Mouse (Mus musculus): ENCODE results near the gene Usb1. TPM values are rescaled to one million over a fixed set of nuclear protein-coding genes. Genes with fewer than 3 reads are reported as not detected.

Gene Usb1
- polyA plus RNA-seq, 1 experiment from 2014 or later = 45.8 TPM

GRCm38 (mm10) chr8:95348811-95349630 is 16.9 kb downstream of the Usb1 start:
- H3K27ac ChIP-seq (ENCODE audit: low read length) = no peak overlapping the region
- peaks cover 4% of the 10 kb centered on the region; the same call in 1 of the 2 replicates for H3K36me3 ChIP-seq (ENCODE audit: control insufficient read depth, insufficient read depth, low read length)
- ATAC-seq = no peak
- no peak overlapping the region for H3K4me3 ChIP-seq (ENCODE audit: low read length)
- WGBS = 48% methylated on average over 19 of the region's 19 CpGs
- H3K4me2 ChIP-seq (ENCODE audit: low read depth, low read length) = no peak overlapping the region
- H3K9me3 ChIP-seq (ENCODE audit: control insufficient read depth, low read length) = no peaks in the 10 kb centered on the region
- no peaks in the 10 kb centered on the region for H3K27me3 ChIP-seq (replicated peaks; ENCODE audit: control insufficient read depth, insufficient read depth, low read length)
- peaks cover 18% of the 10 kb centered on the region for H3K4me1 ChIP-seq (ENCODE audit: control insufficient read depth, insufficient read depth, low read length)
- no peak overlapping the region for H3K9ac ChIP-seq (ENCODE audit: low read depth, low read length)

GRCm38 (mm10) chr8:95351461-95351860 is 19.4 kb downstream of the Usb1 start:
- Histone ChIP-seq H3K9ac (ENCODE audit: low read depth, low read length) (peak overlapping the region; percentile 82; the same call in 1 of the 2 replicates), H3K4me1 (ENCODE audit: control insufficient read depth, insufficient read depth, low read length) (peaks cover 22% of the 10 kb centered on the region), H3K4me3 (ENCODE audit: low read length) (peak overlapping the region; percentile 84), H3K36me3 (ENCODE audit: control insufficient read depth, insufficient read depth, low read length) (no peaks in the 10 kb centered on the region), H3K4me2 (ENCODE audit: low read depth, low read length) (peak overlapping the region; percentile 95), H3K27ac (ENCODE audit: low read length) (no peak overlapping the region), H3K27me3 (replicated peaks; ENCODE audit: control insufficient read depth, insufficient read depth, low read length) (no peaks in the 10 kb centered on the region), H3K9me3 (ENCODE audit: control insufficient read depth, low read length) (no peaks in the 10 kb centered on the region)
- 3% methylated on average over 15 of the region's 15 CpGs for WGBS
- ATAC-seq = peak; percentile 49

- no peaks in the 10 kb centered on the region for H3K9me3 ChIP-seq (ENCODE audit: control insufficient read depth, low read length)
- H3K4me3 ChIP-seq (ENCODE audit: low read length) = peak within 1 kb of the TSS; percentile 84
- H3K27me3 ChIP-seq (replicated peaks; ENCODE audit: control insufficient read depth, insufficient read depth, low read length) = no peaks in the 10 kb centered on the region
- H3K4me1 ChIP-seq (ENCODE audit: control insufficient read depth, insufficient read depth, low read length) = peaks cover 30% of the 10 kb centered on the region
- H3K27ac ChIP-seq (ENCODE audit: low read length) = peak within 1 kb of the TSS; percentile 84
- under 1% methylated on average over 78 of the region's 80 CpGs for WGBS
- H3K9ac ChIP-seq (ENCODE audit: low read depth, low read length) = peak within 1 kb of the TSS; percentile 82
- ATAC-seq = peak; percentile 83
- H3K4me2 ChIP-seq (ENCODE audit: low read depth, low read length) = peak within 1 kb of the TSS; percentile 95
- H3K36me3 ChIP-seq (ENCODE audit: control insufficient read depth, insufficient read depth, low read length) = no peaks in the 10 kb centered on the region
These were observed 20.2 kb downstream of the Usb1 start, which contains the start of gene Mmp15 for GRCm38 (mm10) chr8:95352151-95352870. Mmp15 (plus strand) TSS chr8:95352268.

- H3K27ac ChIP-seq (ENCODE audit: low read length) = peak overlapping the region; percentile 84
- ATAC-seq = peak; percentile 67
- H3K4me3 ChIP-seq (ENCODE audit: low read length) = peak overlapping the region; percentile 84
- WGBS = 3% methylated on average over 62 of the region's 62 CpGs
- no peaks in the 10 kb centered on the region for H3K36me3 ChIP-seq (ENCODE audit: control insufficient read depth, insufficient read depth, low read length)
- H3K27me3 ChIP-seq (replicated peaks; ENCODE audit: control insufficient read depth, insufficient read depth, low read length) = no peaks in the 10 kb centered on the region
- peaks cover 32% of the 10 kb centered on the region for H3K4me1 ChIP-seq (ENCODE audit: control insufficient read depth, insufficient read depth, low read length)
- H3K9ac ChIP-seq (ENCODE audit: low read depth, low read length) = peak overlapping the region; percentile 82
- peak overlapping the region; percentile 95 for H3K4me2 ChIP-seq (ENCODE audit: low read depth, low read length)
- H3K9me3 ChIP-seq (ENCODE audit: control insufficient read depth, low read length) = no peaks in the 10 kb centered on the region
These were observed 21.1 kb downstream of the Usb1 start for GRCm38 (mm10) chr8:95352871-95353866.

GRCm38 (mm10) chr8:95354606-95355005 is 22.5 kb downstream of the Usb1 start:
- no peak overlapping the region for H3K4me3 ChIP-seq (ENCODE audit: low read length)

GRCm38 (mm10) chr8:95358550-95359411 is 26.7 kb downstream of the Usb1 start:
- 19% methylated on average over 8 of the region's 8 CpGs for WGBS
- Histone ChIP-seq H3K4me2 (ENCODE audit: low read depth, low read length) (peak overlapping the region; percentile 21), H3K9ac (ENCODE audit: low read depth, low read length) (peak overlapping the region; percentile 34; the same call in 1 of the 2 replicates), H3K9me3 (ENCODE audit: control insufficient read depth, low read length) (no peaks in the 10 kb centered on the region), H3K36me3 (ENCODE audit: control insufficient read depth, insufficient read depth, low read length) (no peaks in the 10 kb centered on the region), H3K4me1 (ENCODE audit: control insufficient read depth, insufficient read depth, low read length) (peaks cover 52% of the 10 kb centered on the region), H3K27ac (ENCODE audit: low read length) (peak overlapping the region; percentile 87), H3K4me3 (ENCODE audit: low read length) (no peak overlapping the region), H3K27me3 (replicated peaks; ENCODE audit: control insufficient read depth, insufficient read depth, low read length) (no peaks in the 10 kb centered on the region)
- peak; percentile 82 for ATAC-seq

More at GRCm38 (mm10) chr8:95354606-95355005, 22.5 kb downstream of the Usb1 start:
- H3K4me2 ChIP-seq (ENCODE audit: low read depth, low read length) = no peak overlapping the region
- no peak for ATAC-seq
- no peak overlapping the region for H3K9ac ChIP-seq (ENCODE audit: low read depth, low read length)
- H3K9me3 ChIP-seq (ENCODE audit: control insufficient read depth, low read length) = no peaks in the 10 kb centered on the region
- peaks cover 40% of the 10 kb centered on the region for H3K4me1 ChIP-seq (ENCODE audit: control insufficient read depth, insufficient read depth, low read length)
- H3K27ac ChIP-seq (ENCODE audit: low read length) = no peak overlapping the region
- no peaks in the 10 kb centered on the region for H3K27me3 ChIP-seq (replicated peaks; ENCODE audit: control insufficient read depth, insufficient read depth, low read length)
- no peaks in the 10 kb centered on the region for H3K36me3 ChIP-seq (ENCODE audit: control insufficient read depth, insufficient read depth, low read length)
- WGBS = 87% methylated on average over 2 of the region's 2 CpGs

GRCm38 (mm10) chr8:95360181-95361015 is 28.3 kb downstream of the Usb1 start:
- Histone ChIP-seq H3K27ac (ENCODE audit: low read length) (peak overlapping the region; percentile 87), H3K27me3 (replicated peaks; ENCODE audit: control insufficient read depth, insufficient read depth, low read length) (no peaks in the 10 kb centered on the region), H3K4me3 (ENCODE audit: low read length) (no peak overlapping the region), H3K9ac (ENCODE audit: low read depth, low read length) (peak overlapping the region; percentile 46; the same call in 1 of the 2 replicates), H3K9me3 (ENCODE audit: control insufficient read depth, low read length) (no peaks in the 10 kb centered on the region), H3K4me2 (ENCODE audit: low read depth, low read length) (0 out of 2 replicates have a peak overlapping the region, but pooled peaks have one; percentile 5), H3K36me3 (ENCODE audit: control insufficient read depth, insufficient read depth, low read length) (no peaks in the 10 kb centered on the region), H3K4me1 (ENCODE audit: control insufficient read depth, insufficient read depth, low read length) (peaks cover 51% of the 10 kb centered on the region)
- 25% methylated on average over 7 of the region's 7 CpGs for WGBS
- ATAC-seq = peak; percentile 22

Measured in intestine, embryonic 16.5 days (tissue).